Mouse (Mus musculus): ENCODE results near the gene Irf6. TPM values are rescaled to one million over a fixed set of nuclear protein-coding genes. Genes with fewer than 3 reads are reported as not detected.

Irf6 gene
- total RNA-seq, 2 experiments from 2014 or later = 0.49 to 0.66 TPM

DNA sequence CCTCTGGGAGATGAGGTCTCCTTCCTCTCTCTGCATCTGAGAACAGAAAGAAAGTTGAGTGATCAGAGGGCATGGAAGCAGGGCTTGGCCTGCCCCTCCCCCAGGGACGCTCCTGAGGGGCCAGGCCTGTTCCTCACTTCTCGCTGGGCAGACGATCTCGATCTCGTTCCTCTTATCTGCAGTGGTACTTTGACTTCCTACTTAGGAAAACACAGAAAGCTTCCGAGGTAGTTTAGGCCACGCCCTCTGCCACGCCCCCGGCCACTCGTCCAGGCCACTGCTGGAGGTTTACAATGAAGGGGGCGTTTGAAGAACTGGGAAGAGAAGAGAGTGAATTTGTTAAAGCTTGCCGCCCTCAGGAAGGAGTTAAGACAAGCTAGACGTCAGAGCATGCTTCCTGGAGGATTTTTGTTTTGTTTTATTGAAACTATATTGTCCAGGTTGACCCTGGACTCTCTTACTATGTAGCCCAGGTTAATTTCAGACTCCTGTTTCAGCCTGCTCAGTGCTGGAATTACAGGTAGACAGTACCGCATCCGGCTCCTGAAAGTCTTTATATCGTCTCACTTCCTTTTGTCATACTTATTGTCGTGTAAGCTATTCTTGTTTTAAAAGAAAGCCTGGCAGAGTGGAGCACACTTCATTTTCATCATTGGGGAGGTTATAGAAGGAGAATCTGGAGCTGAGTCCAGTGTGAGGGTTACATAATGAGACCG, 7.6 kb downstream of the Irf6 start:
- no peak for TF ChIP-seq CTCF (conservative IDR thresholded peaks at IDR 0.05)
- Histone ChIP-seq H3K4me3 (no peak overlapping the region), H3K27ac (no peak overlapping the region)
- DNase-seq (ENCODE audit: low spot score in 2 of 2) = no peak

DNA sequence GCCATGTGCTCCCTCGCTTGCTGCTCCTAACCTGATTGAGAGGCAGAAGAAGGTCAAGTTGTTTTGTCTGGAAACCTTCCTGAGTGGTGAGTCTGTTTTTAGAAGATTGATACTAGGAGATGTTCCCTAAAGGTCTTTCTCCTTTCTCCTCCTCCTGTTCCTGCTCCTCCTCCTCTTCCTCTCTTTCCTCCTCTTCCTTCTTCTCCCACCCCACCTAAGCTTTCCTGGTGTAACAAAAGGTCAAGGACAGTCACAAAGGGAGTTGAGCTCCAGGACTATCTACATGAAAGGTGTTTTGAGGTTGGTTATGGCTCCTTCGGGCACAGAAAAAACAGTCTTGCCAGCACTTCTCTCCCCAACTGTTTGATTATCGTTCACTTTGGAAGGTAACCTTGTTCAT, 14.8 kb downstream of the Irf6 start, which contains the start of gene A130010J15Rik:
Gene A130010J15Rik, plus strand, starts transcription at position 301 of the 400 bp plus-strand sequence.
- TF ChIP-seq CTCF (conservative IDR thresholded peaks at IDR 0.05) = no peak
- no peak for DNase-seq (ENCODE audit: low spot score in 2 of 2)
- H3K27ac ChIP-seq = no peak within 1 kb of the TSS
- no peak within 1 kb of the TSS for H3K4me3 ChIP-seq

DNA sequence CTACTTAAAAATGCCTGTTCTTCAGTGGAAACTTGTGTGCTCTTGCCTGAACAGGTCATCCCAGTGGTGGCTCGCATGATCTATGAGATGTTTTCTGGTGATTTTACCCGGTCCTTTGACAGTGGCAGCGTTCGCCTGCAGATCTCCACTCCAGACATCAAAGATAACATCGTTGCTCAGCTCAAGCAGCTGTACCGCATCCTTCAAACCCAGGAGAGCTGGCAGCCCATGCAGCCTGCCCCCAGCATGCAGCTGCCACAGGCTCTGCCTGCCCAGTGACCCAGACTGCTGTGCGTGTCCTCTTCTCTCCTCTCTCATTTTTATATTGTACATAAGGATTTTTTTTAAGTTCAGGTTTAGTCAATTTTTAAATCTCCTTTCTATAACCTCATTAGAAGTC, 16.3 kb downstream of the Irf6 start:
- H3K4me3 ChIP-seq = no peak overlapping the region
- no peak for TF ChIP-seq CTCF (conservative IDR thresholded peaks at IDR 0.05)
- H3K27ac ChIP-seq = no peak overlapping the region
- DNase-seq (ENCODE audit: low spot score in 2 of 2) = no peak

GRCm38 (mm10) chr1:193169856-193170255, 16.9 kb downstream of the Irf6 start:
- no peak for DNase-seq (ENCODE audit: low spot score in 2 of 2)
- no peak for TF ChIP-seq CTCF (conservative IDR thresholded peaks at IDR 0.05)
- H3K27ac ChIP-seq = no peak overlapping the region
- no peak overlapping the region for H3K4me3 ChIP-seq

DNA sequence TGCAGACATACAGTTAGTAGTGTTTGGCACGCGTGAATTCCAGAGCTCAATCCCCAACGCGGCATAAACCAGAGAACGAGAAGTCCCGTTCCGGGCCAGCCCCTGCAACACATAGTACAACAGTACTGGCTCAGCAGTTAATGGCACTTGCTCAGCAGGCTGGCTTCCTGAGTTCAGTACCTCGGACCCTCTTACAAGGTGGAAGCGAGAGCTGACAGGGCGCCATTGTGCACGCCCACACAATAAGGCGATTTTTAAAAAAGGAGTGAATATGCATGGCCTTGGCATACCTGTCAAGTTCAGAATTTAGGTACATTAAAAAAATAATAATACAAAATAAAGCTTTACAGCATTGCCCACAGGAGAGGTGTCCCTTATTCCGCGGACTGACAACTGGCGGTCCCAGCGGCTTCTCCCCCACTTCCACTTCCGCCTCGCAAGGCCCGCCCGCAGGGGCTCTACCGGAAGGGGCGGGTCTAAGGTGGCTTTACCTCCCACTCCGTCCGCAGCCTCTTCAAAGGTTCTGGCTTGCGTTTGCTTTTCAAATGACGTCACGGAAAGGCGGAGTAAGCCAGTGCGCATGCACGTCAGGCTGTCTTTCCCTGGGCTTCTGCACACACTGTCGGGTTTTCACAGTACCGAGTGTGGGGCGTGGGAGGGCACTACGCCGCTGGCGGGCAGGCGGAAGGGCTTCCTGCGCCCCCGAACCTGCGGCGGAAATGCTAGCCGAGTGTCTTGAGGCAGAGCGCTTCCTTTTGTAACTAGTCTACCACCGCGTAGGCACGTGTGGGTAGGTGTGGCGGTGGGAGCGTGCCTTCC, 20.3 kb downstream of the Irf6 start:
- DNase-seq (ENCODE audit: low spot score in 2 of 2) = peak; percentile 95 to 97
- Histone ChIP-seq H3K27ac (peak overlapping the region; percentile 98), H3K4me3 (peak overlapping the region; percentile 76)
- no peak; the same call in 1 of the 2 replicates for TF ChIP-seq CTCF (conservative IDR thresholded peaks at IDR 0.05)

DNA sequence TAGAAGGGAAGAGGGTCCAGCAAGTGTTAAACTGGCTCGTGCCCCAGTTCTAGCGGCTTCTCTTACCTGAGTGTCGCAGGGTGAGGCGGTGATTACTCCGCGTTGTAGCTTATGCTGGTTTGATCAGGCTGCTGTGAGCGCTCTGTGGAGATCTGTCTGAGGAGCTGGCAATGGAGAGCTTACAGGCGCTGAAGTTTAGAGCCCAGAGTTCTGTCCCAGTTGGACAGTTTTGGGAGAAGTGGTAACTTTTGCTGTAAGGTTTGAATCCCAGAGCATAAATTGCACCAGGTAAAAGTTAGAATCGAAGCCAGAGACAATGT, 20.9 kb downstream of the Irf6 start:
- Histone ChIP-seq H3K27ac (peak overlapping the region; percentile 98), H3K4me3 (peak overlapping the region; percentile 76)
- DNase-seq (ENCODE audit: low spot score in 2 of 2) = no peak
- no peak for TF ChIP-seq CTCF (conservative IDR thresholded peaks at IDR 0.05)

- no peak for TF ChIP-seq CTCF (conservative IDR thresholded peaks at IDR 0.05)
- Histone ChIP-seq H3K4me3 (peak overlapping the region; percentile 76), H3K27ac (peak overlapping the region; percentile 98)
- DNase-seq (ENCODE audit: low spot score in 2 of 2) = no peak
Measured at GRCm38 (mm10) chr1:193174143-193174733, 21.3 kb downstream of the Irf6 start.

DNA sequence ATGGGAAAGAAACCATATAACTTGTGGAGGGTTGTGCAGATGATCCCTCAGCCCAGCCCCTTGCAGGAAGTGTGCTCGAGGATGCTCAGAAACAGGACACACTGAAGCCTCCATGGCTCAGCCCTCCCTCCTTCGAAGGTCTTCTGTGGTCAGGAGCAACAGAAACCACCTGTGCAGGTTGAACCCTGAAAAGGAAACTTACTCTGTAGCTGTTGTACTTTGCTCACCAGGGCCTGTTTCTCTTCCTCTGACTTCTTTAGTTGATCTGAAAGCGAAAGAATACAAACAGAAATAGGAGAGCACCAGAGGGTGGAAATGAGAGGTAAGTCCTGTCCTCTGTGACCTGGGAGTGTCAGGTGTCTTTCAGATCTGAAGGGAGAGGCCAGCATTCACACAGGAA, 28.2 kb downstream of the Irf6 start:
- TF ChIP-seq CTCF (conservative IDR thresholded peaks at IDR 0.05) = no peak
- no peak overlapping the region for H3K27ac ChIP-seq
- no peak for DNase-seq (ENCODE audit: low spot score in 2 of 2)
- no peak overlapping the region for H3K4me3 ChIP-seq

DNA sequence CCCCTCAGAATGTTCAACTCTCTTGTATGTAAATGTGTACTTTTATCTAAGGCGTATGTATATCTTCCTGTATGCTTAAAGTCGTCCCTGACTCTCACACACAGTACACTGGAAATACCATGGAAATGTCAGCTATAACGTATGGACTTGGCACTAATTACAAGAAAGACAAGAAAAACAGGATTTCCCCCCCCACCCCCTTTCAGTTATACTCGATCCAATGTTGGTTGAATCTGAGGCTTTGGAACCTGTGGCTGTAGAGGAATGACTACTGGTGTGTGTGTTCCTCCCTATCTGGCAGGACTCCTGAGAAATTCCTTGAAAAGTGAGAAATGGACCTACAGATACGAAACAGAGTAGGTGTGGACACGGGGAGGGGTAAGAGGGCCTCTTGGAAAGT, 35.3 kb downstream of the Irf6 start:
- TF ChIP-seq CTCF (conservative IDR thresholded peaks at IDR 0.05) = no peak
- Histone ChIP-seq H3K27ac (no peak overlapping the region), H3K4me3 (no peak overlapping the region)
- no peak for DNase-seq (ENCODE audit: low spot score in 2 of 2)

DNA sequence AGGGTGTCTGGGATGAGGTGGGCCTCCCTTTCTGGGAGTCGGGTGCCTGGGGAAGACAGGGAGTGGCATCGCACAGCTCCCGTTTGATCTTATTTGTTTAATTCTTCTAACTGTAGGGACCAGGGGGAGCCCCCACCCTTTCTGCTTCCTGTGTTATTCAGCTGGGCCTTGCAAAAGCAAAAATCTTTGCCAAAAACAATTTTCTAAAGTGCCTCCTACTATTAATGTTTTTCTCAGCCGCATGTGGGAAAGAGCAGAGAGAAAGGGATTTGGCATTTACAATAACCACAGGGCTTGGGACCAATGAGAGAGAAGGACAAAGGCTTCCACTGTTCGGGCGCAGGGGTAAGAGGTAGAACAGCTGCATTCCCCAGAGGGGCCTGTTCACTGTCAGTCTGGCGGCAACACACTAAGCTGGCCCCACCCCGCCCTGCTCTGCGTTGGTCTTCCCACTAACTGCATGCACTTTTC, 36.3 kb downstream of the Irf6 start:
- Histone ChIP-seq H3K4me3 (no peak overlapping the region), H3K27ac (peak overlapping the region; percentile 82)
- peak in 1 of 2 experiments; percentile 36 for DNase-seq (ENCODE audit: low spot score in 2 of 2)
- TF ChIP-seq CTCF (conservative IDR thresholded peaks at IDR 0.05) = no peak

DNA sequence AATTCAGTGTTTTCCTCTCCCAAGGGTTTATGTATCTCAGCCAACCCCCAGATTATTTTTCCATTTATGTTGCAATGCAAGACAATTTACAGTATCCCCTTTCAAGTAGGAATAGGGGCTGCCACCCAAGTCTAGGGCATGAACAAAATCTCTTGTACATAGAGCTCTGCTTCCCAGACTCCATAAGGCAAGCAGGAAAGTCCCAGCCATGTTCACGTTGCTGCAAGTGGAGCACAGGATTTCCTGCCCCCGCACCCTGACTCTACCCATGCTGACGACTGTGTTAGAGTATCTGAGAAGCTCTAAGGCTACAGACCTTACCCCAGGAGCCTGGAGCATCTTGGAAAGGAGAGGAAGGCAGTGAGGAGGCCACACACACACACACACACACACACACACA, 36.9 kb downstream of the Irf6 start:
- Histone ChIP-seq H3K27ac (peak overlapping the region; percentile 82), H3K4me3 (no peak overlapping the region)
- TF ChIP-seq CTCF (conservative IDR thresholded peaks at IDR 0.05) = no peak
- DNase-seq (ENCODE audit: low spot score in 2 of 2) = no peak

DNA sequence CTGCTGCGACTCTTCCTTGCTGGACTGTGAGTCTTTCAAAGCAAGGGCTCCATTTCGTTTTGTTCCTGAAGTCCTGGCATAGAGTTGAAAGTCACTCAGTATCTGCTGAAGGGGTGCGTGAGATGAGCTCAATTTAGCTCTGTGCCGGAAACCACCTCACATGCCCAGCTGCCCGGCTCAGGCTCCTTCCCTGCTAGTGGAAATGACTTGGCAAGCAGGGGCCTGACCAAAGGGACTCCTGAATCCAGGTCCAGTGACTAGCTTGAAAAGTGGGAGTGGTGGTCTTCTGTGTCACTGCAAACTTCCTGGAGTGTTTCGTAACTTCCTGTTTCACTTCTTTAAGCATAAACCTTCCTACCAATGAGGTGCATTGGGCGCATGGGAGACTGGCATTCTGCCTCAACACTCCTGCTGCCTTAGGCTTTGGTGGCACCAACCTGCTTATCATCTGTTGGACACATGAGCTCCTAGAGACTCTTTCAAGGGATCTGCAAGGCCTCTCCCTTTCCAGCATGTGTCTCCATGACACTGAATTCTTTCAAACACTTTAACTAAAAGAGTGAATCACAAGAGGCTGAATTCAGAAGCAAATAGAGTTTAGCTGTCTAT, 38.9 kb downstream of the Irf6 start:
- no peak for TF ChIP-seq CTCF (conservative IDR thresholded peaks at IDR 0.05)
- no peak for DNase-seq (ENCODE audit: low spot score in 2 of 2)
- Histone ChIP-seq H3K4me3 (no peak overlapping the region), H3K27ac (peak overlapping the region; percentile 37; the same call in 1 of the 2 replicates)

Data from layer of hippocampus, adult 2 months (tissue).